ENCODE assay signal across 13 mouse cellular contexts in the genomic region with DNA sequence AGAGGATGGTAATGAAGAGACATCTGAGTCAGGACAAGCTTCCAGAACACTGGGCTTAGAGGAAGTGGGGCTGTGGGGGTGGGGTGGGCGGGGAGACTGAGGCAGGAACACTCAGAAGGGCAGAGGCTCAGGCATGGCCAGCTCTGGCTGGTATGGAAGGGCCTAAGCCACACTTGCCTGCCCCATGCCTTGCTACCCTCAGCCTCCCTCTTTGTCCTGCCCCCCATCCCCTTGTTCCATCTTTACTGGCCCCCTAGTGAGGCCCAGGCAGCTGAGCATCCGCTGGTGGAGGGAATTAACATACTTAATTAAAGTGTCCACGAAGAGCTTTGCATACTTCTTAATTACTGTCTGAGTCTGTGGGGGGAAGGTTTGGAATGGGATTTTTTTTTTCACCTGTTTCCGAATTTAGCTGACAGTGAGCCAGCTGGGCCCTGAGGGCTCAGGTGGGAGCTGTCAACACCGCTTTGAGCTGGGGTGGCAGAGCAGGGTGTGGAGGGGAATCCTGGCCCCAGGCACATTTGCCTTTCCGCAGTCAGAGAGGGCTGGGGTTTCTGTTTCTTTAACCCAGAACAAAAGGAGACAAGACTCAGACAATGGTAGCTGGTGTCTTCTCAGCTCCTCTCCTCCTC. TPM values are rescaled to one million over a fixed set of nuclear protein-coding genes. Genes with fewer than 3 reads are reported as not detected.
A peak's percentile ranks its signal among the peaks of the same experiment; 100 is the strongest.
DNase-seq lines count a peak whose midpoint lies in the region; ATAC-seq and TF ChIP-seq lines count a peak whose summit lies in the region.
"Had no signal": no experiment of that assay in that cellular context is flagged by ENCODE, and none has a peak within 500 bp of the region (broad histone marks: within the 10 kb centered on the region; RNA-seq: fewer than 3 reads in every experiment).

No protein-coding gene starts in this region.

- H3K4me1 ChIP-seq in E14TG2a.4 (replicated peaks; ENCODE audit: low read depth, low read length), result peaks cover 58% of the 10 kb centered on the region
- peaks cover 56% of the 10 kb centered on the region for H3K4me1 ChIP-seq in hindbrain, embryonic 10.5 days (replicated peaks)
- peaks cover 49% of the 10 kb centered on the region for H3K4me1 ChIP-seq in midbrain, embryonic 15.5 days

- 14% methylated on average over 6 of the region's 6 CpGs for WGBS in hindbrain, embryonic 10.5 days
- WGBS in midbrain, embryonic 15.5 days, result 16% methylated on average over 6 of the region's 6 CpGs

- peaks cover 13% of the 10 kb centered on the region for H3K27me3 ChIP-seq in E14TG2a.4 (ENCODE audit: insufficient read depth, low read length)
- H3K27me3 ChIP-seq in hindbrain, embryonic 10.5 days (ENCODE audit: insufficient read depth, poor library complexity, severe bottlenecking), result no peaks in the 10 kb centered on the region
- no peaks in the 10 kb centered on the region for H3K27me3 ChIP-seq in midbrain, embryonic 15.5 days (replicated peaks)
- H3K27me3 ChIP-seq: embryonic facial prominence, embryonic 13.5 days; heart, embryonic 15.5 days; limb, embryonic 12.5 days had no signal

- H3K9me3 ChIP-seq in E14TG2a.4 (ENCODE audit: low read length), result peaks cover 19% of the 10 kb centered on the region
- H3K9me3 ChIP-seq in hindbrain, embryonic 10.5 days, result peaks cover 2% of the 10 kb centered on the region
- no peaks in the 10 kb centered on the region for H3K9me3 ChIP-seq in midbrain, embryonic 15.5 days
- H3K9me3 ChIP-seq: embryonic facial prominence, embryonic 13.5 days; heart, embryonic 15.5 days; limb, embryonic 12.5 days had no signal

- H3K9ac ChIP-seq in midbrain, embryonic 15.5 days, result no peak overlapping the region; the same call in 1 of the 2 replicates
- H3K9ac ChIP-seq: embryonic facial prominence, embryonic 13.5 days; heart, embryonic 15.5 days; limb, embryonic 12.5 days had no signal

- DNase-seq in ZHBTc4 (ENCODE audit: low read depth, low spot score), result peak; percentile 67
- DNase-seq in hindbrain, embryonic 10.5 days (ENCODE audit: low spot score), result no peak
- DNase-seq in urinary bladder, postnatal 36 days (ENCODE audit: low spot score in 2 of 2), result no peak
- DNase-seq in right cerebral cortex, postnatal 36 days (ENCODE audit: low spot score in 2 of 2), result no peak
- no peak for DNase-seq in thymus, postnatal 0 days (ENCODE audit: low spot score)
- DNase-seq: adrenal gland, postnatal 14 days; kidney, adult 11 months; lung, adult 2 months had no signal

- TF ChIP-seq CTCF in E14TG2a.4 (conservative IDR thresholded peaks at IDR 0.05; ENCODE audit: low read length), result no peak

- no peak overlapping the region for H3K4me2 ChIP-seq in midbrain, embryonic 15.5 days
- H3K4me2 ChIP-seq: embryonic facial prominence, embryonic 13.5 days; heart, embryonic 15.5 days; limb, embryonic 12.5 days had no signal

- no peaks in the 10 kb centered on the region for H3K36me3 ChIP-seq in E14TG2a.4 (ENCODE audit: insufficient read depth, low read length)
- peaks cover 20% of the 10 kb centered on the region for H3K36me3 ChIP-seq in hindbrain, embryonic 10.5 days
- H3K36me3 ChIP-seq in midbrain, embryonic 15.5 days (replicated peaks), result no peaks in the 10 kb centered on the region
- H3K36me3 ChIP-seq: embryonic facial prominence, embryonic 13.5 days; heart, embryonic 15.5 days; limb, embryonic 12.5 days had no signal

- no peak; the same call in 1 of the 2 replicates for ATAC-seq in midbrain, embryonic 15.5 days (replicated peaks)

- peak overlapping the region; percentile 84 for H3K27ac ChIP-seq in hindbrain, embryonic 10.5 days
- H3K27ac ChIP-seq in midbrain, embryonic 15.5 days, result peak overlapping the region; percentile 73
- H3K27ac ChIP-seq: embryonic facial prominence, embryonic 13.5 days; heart, embryonic 15.5 days; limb, embryonic 12.5 days had no signal

- H3K4me3 ChIP-seq in E14TG2a.4 (replicated peaks; ENCODE audit: low read length), result 0 out of 2 replicates have a peak overlapping the region, but pooled peaks have one; percentile 32
- H3K4me3 ChIP-seq in hindbrain, embryonic 10.5 days, result no peak overlapping the region
- no peak overlapping the region for H3K4me3 ChIP-seq in midbrain, embryonic 15.5 days
- H3K4me3 ChIP-seq: embryonic facial prominence, embryonic 13.5 days; heart, embryonic 15.5 days; limb, embryonic 12.5 days had no signal

RNA-seq across cellular contexts. Expression of gene Rab6b, which starts 22.0 kb away (rescaled TPM):
- 17.0 and 29.0 TPM in 2 replicates for polyA plus RNA-seq in hindbrain, embryonic 10.5 days (2016; fragmentation: Nextera tagmentation; extraction: Ambion mirVana)
- polyA plus RNA-seq in midbrain, embryonic 15.5 days (2015; fragmentation: Nextera tagmentation; extraction: Ambion mirVana), result 107 and 110 TPM in 2 replicates
- polyA plus RNA-seq in thymus, postnatal 0 days (2015; fragmentation: Nextera tagmentation; extraction: Ambion mirVana), result 4.3 and 5.3 TPM in 2 replicates
